Mouse (Mus musculus) ovary, postnatal 36 days (tissue): ENCODE measurements at regions not wholly inside any gene's neighbourhood (a gene's known extent, or its start where the extent isn't known, plus 50 kb on each side); places are given as distances from the start of the nearest gene placed in this dataset.

Source experiments
- DNase-seq: peaks from one replicate; pipeline ENCODE4 v3.0.0; 2022; ENCODE audit warnings: low spot score, mixed read lengths

DNA sequence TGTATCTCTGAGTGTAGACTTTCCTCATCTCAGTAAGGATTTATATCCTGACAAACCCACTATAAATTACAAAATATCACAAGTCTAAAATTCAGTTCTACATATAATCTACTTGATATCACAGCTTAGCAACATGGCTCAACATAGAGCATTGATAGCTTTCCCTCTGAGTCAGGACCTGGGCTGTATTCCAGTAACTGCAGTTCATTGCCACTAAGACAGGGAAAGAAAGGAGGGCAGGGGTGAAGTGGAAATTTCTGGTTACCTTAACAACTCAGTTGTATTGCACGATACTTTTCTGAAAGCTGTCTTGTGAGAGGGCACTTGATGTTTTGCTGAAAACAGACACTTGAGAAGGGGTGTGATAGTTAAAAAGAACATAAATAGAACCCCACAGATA, 635.0 kb downstream of the Utrn start:
- no peak for DNase-seq

DNA sequence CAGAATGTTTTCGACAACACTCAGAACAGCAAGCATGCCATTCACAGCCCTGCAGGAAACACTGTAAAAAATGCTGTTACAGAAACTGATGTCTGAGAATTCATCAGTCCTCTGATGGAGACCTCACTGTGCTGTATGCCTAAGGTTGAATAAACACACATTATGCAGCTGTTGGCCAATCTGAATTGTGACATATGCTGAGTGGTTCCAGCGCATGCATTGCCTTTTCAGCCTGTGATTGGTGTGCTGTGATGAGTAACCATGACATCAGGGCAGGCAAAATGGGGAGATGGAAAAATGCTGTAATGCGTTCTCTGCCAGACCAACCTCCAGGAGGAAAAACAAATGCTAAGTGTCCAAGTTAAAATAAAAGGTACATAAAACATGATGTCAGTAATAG, 620.3 kb downstream of the Utrn start:
- no peak for DNase-seq

- no peak for DNase-seq
These were observed 615.9 kb downstream of the Utrn start for GRCm38 (mm10) chr10:12253274-12253673.

- no peak for DNase-seq
These were observed 583.5 kb downstream of the Utrn start for GRCm38 (mm10) chr10:12285679-12286078.

- DNase-seq = no peak
These were observed 570.3 kb downstream of the Utrn start for GRCm38 (mm10) chr10:12298887-12299286.

GRCm38 (mm10) chr10:12302396-12302795, 566.8 kb downstream of the Utrn start:
- DNase-seq = no peak

- DNase-seq = no peak
These were observed 548.9 kb downstream of the Utrn start for GRCm38 (mm10) chr10:12320311-12320710.
